Comparison of ENCODE assay signal across 24 mouse cellular contexts in the genomic region with DNA sequence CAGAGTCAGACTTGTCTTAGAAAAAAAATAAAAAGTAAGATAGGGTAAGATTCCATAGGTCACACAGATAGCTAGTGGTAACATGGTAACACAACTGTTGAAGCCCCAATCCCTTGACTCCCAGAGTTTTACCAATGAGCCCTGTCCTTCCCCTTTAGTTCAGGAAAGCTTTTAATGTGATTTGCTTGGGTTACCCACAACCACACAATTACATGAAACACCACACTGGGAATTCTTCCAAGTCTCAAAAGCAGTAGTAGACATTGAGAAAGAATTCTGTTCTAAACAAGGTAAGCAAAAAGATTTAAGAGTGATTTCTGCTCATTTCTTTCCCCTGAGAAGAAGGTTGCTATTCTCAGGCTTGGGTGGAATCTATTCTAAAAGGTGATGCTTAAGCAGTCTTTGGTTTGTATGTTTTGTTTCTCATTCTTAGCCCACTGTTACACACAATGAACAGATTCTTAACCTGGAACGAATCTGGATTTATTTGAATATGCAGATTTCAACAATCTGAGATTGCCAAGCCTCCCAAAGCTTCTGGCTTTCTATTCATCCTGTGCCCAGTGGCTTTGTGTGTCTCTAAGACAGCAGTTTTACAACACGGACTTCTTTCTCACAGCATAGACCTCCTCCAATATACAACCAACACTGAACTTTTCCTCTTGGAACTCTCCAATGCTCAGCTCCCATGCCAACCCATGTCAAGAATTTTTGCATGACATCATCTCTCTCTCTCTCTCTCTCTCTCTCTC. TPM values are rescaled to one million over a fixed set of nuclear protein-coding genes. Genes with fewer than 3 reads are reported as not detected.
A peak's percentile ranks its signal among the peaks of the same experiment; 100 is the strongest.
DNase-seq lines count a peak whose midpoint lies in the region; ATAC-seq and TF ChIP-seq lines count a peak whose summit lies in the region.
"Had no signal": no experiment of that assay in that cellular context is flagged by ENCODE, and none has a peak within 500 bp of the region (broad histone marks: within the 10 kb centered on the region; RNA-seq: fewer than 3 reads in every experiment).

No protein-coding gene starts in this region.

- WGBS in forebrain, embryonic 15.5 days = 19% methylated on average over 2 of the region's 2 CpGs
- 64% methylated on average over 2 of the region's 2 CpGs for WGBS in forebrain, embryonic 11.5 days
- 20% methylated on average over 2 of the region's 2 CpGs for WGBS in forebrain, postnatal 0 days
- WGBS in stomach, postnatal 0 days = 51% methylated on average over 2 of the region's 2 CpGs
- WGBS in cerebellum, adult 2 months = 26% methylated on average over 2 of the region's 2 CpGs

- H3K4me2 ChIP-seq in forebrain, embryonic 15.5 days (replicated peaks) = no peak overlapping the region
- no peak overlapping the region for H3K4me2 ChIP-seq in forebrain, embryonic 11.5 days (ENCODE audit: low read depth, low read length, severe bottlenecking)
- H3K4me2 ChIP-seq in forebrain, postnatal 0 days (ENCODE audit: low read depth) = no peak overlapping the region
- H3K4me2 ChIP-seq in stomach, postnatal 0 days (replicated peaks; ENCODE audit: low read depth) = no peak overlapping the region
- H3K4me2 ChIP-seq: heart, embryonic 11.5 days had no signal

- H3K27me3 ChIP-seq in forebrain, embryonic 15.5 days = no peaks in the 10 kb centered on the region
- H3K27me3 ChIP-seq in forebrain, embryonic 11.5 days (ENCODE audit: control insufficient read depth, insufficient read depth, low read length) = no peaks in the 10 kb centered on the region
- H3K27me3 ChIP-seq in forebrain, postnatal 0 days (ENCODE audit: insufficient read depth, low read length) = no peaks in the 10 kb centered on the region
- no peaks in the 10 kb centered on the region for H3K27me3 ChIP-seq in stomach, postnatal 0 days (ENCODE audit: control insufficient read depth, insufficient read depth, low read length)
- H3K27me3 ChIP-seq in cerebellum, adult 2 months (ENCODE audit: control insufficient read depth, insufficient read depth, low read length) = no peaks in the 10 kb centered on the region

- peak overlapping the region; percentile 80 for H3K27ac ChIP-seq in forebrain, embryonic 15.5 days (replicated peaks)
- no peak overlapping the region for H3K27ac ChIP-seq in forebrain, embryonic 11.5 days (ENCODE audit: low read depth, low read length)
- H3K27ac ChIP-seq in left cerebral cortex, adult 2 months = peak overlapping the region; percentile 28; the same call in 1 of the 2 replicates
- peak overlapping the region; percentile 9; the same call in 1 of the 2 replicates for H3K27ac ChIP-seq in forebrain, postnatal 0 days (ENCODE audit: low read depth, low read length)
- no peak overlapping the region for H3K27ac ChIP-seq in stomach, postnatal 0 days (replicated peaks)
- no peak overlapping the region for H3K27ac ChIP-seq in cerebellum, adult 2 months (ENCODE audit: insufficient read depth, low read length)
- H3K27ac ChIP-seq: limb, embryonic 10.5 days had no signal

- TF ChIP-seq EP300 in stomach, postnatal 0 days (optimal IDR thresholded peaks at IDR 0.05) = no peak

- TF ChIP-seq POLR2A in brain, embryonic 14.5 days (IDR thresholded peaks at IDR 0.05; ENCODE audit: borderline replicate concordance, extremely low read depth, insufficient read depth, insufficient read length, poor library complexity, severe bottlenecking) = no peak
- no peak for TF ChIP-seq POLR2A in cerebellum, adult 2 months (IDR thresholded peaks at IDR 0.05; ENCODE audit: borderline replicate concordance, insufficient read depth, low read length)

- H3K4me3 ChIP-seq in forebrain, embryonic 15.5 days = no peak overlapping the region
- no peak overlapping the region for H3K4me3 ChIP-seq in forebrain, embryonic 11.5 days (ENCODE audit: low read depth, low read length)
- H3K4me3 ChIP-seq in left cerebral cortex, adult 2 months = no peak overlapping the region
- H3K4me3 ChIP-seq in forebrain, postnatal 0 days (ENCODE audit: low read depth, low read length) = no peak overlapping the region
- no peak overlapping the region for H3K4me3 ChIP-seq in stomach, postnatal 0 days (ENCODE audit: low read depth, low read length)
- H3K4me3 ChIP-seq in cerebellum, adult 2 months (replicated peaks; ENCODE audit: insufficient read depth, low read depth, low read length) = no peak overlapping the region
- H3K4me3 ChIP-seq: limb, embryonic 10.5 days; myocyte had no signal

- TF ChIP-seq CTCF in left cerebral cortex, adult 2 months (IDR thresholded peaks at IDR 0.05) = no peak
- TF ChIP-seq CTCF in brain, embryonic 14.5 days (IDR thresholded peaks at IDR 0.05; ENCODE audit: borderline replicate concordance, extremely low read depth, insufficient read depth, insufficient read length) = no peak
- TF ChIP-seq CTCF in forebrain, postnatal 0 days (IDR thresholded peaks at IDR 0.05; ENCODE audit: low read depth) = no peak
- no peak for TF ChIP-seq CTCF in stomach, postnatal 0 days (IDR thresholded peaks at IDR 0.05; ENCODE audit: low read depth)
- TF ChIP-seq CTCF in cerebellum, adult 2 months (IDR thresholded peaks at IDR 0.05; ENCODE audit: borderline replicate concordance, insufficient read depth, low read depth, low read length) = no peak

- H3K9me3 ChIP-seq in forebrain, embryonic 15.5 days = no peaks in the 10 kb centered on the region
- H3K9me3 ChIP-seq in forebrain, embryonic 11.5 days (ENCODE audit: control insufficient read depth, low read length) = no peaks in the 10 kb centered on the region
- H3K9me3 ChIP-seq in forebrain, postnatal 0 days (ENCODE audit: low read length) = no peaks in the 10 kb centered on the region
- H3K9me3 ChIP-seq in stomach, postnatal 0 days (ENCODE audit: control insufficient read depth, low read length) = no peaks in the 10 kb centered on the region
- H3K9me3 ChIP-seq: limb, embryonic 10.5 days had no signal

- no peak for DNase-seq in forebrain, embryonic 11.5 days (ENCODE audit: low spot score)
- DNase-seq in left cerebral cortex, adult 2 months (ENCODE audit: extremely low spot score in 1 of 2, low spot score in 2 of 2) = no peak
- DNase-seq in left cerebral cortex, postnatal 36 days (ENCODE audit: low spot score in 2 of 2) = no peak
- peak; percentile 87 for DNase-seq in brain, embryonic 14.5 days (ENCODE audit: low read depth)
- peak; percentile 52 for DNase-seq in forebrain, postnatal 0 days
- DNase-seq in stomach, postnatal 0 days (ENCODE audit: low spot score) = no peak
- DNase-seq in cerebellum, adult 2 months = no peak
- DNase-seq: adrenal gland, postnatal 25 days; cerebellum, adult 11 months; cerebellum, postnatal 10 days; gastrocnemius, postnatal 10 days; kidney, adult 9 months; kidney, postnatal 25 days; layer of hippocampus, adult 9-11 months; lung, postnatal 4 days; right cerebral cortex, postnatal 14 days had no signal

- intact Hi-C loops in left cerebral cortex, adult 2 months (cut with DNase I) = no loop called here
- intact Hi-C loops in left cerebral cortex, postnatal 36 days (cut with DNase I) = no loop called here

- no peaks in the 10 kb centered on the region for H3K36me3 ChIP-seq in forebrain, embryonic 15.5 days
- no peaks in the 10 kb centered on the region for H3K36me3 ChIP-seq in forebrain, embryonic 11.5 days (ENCODE audit: control insufficient read depth, insufficient read depth, low read length)
- H3K36me3 ChIP-seq in forebrain, postnatal 0 days (ENCODE audit: insufficient read depth) = no peaks in the 10 kb centered on the region
- H3K36me3 ChIP-seq in stomach, postnatal 0 days (ENCODE audit: control insufficient read depth, insufficient read depth, low read length) = no peaks in the 10 kb centered on the region
- H3K36me3 ChIP-seq: limb, embryonic 10.5 days had no signal

- peaks cover 26% of the 10 kb centered on the region for H3K4me1 ChIP-seq in forebrain, embryonic 15.5 days
- no peaks in the 10 kb centered on the region; the same call in 1 of the 2 replicates for H3K4me1 ChIP-seq in forebrain, embryonic 11.5 days (replicated peaks; ENCODE audit: control insufficient read depth, insufficient read depth, low read length)
- H3K4me1 ChIP-seq in forebrain, postnatal 0 days (ENCODE audit: insufficient read depth) = peaks cover 15% of the 10 kb centered on the region
- H3K4me1 ChIP-seq in stomach, postnatal 0 days (replicated peaks; ENCODE audit: control insufficient read depth, insufficient read depth) = no peaks in the 10 kb centered on the region
- H3K4me1 ChIP-seq in cerebellum, adult 2 months (ENCODE audit: control insufficient read depth, insufficient read depth, low read length) = no peaks in the 10 kb centered on the region

- peak; percentile 59 for ATAC-seq in forebrain, embryonic 15.5 days (replicated peaks)
- ATAC-seq in forebrain, embryonic 11.5 days (replicated peaks; ENCODE audit: low FRiP score) = no peak
- ATAC-seq in forebrain, postnatal 0 days = peak; percentile 72
- no peak for ATAC-seq in stomach, postnatal 0 days (ENCODE audit: low FRiP score, low TSS enrichment)
- ATAC-seq: intestine, embryonic 16.5 days had no signal

- no peak overlapping the region for H3K9ac ChIP-seq in forebrain, embryonic 15.5 days (replicated peaks)
- no peak overlapping the region for H3K9ac ChIP-seq in forebrain, embryonic 11.5 days (ENCODE audit: low read length)
- H3K9ac ChIP-seq in forebrain, postnatal 0 days = no peak overlapping the region
- H3K9ac ChIP-seq in stomach, postnatal 0 days (ENCODE audit: low read length) = no peak overlapping the region

RNA-seq across cellular contexts. Expression of a gene that starts 5.1 kb away (rescaled TPM):
- polyA plus RNA-seq in forebrain, embryonic 15.5 days (2015; fragmentation: Nextera tagmentation; extraction: Ambion mirVana) = 671 and 696 TPM in 2 replicates
- 341 and 350 TPM in 2 replicates for polyA plus RNA-seq in forebrain, embryonic 11.5 days (2014; fragmentation: Nextera tagmentation; extraction: Ambion mirVana)
- 100 to 1,000 TPM; 241 to 261 TPM for total RNA-seq in left cerebral cortex, adult 2 months (2021)
- total RNA-seq in left cerebral cortex, postnatal 36 days (2021) = 100 to 1,000 TPM; 265 to 298 TPM
- 326 and 357 TPM in 2 replicates for polyA plus RNA-seq in brain, embryonic 14.5 days (2012; rRNA removed)
- 586 and 786 TPM in 2 replicates for total RNA-seq in forebrain, postnatal 0 days (2014; rRNA removed)
- 644 and 657 TPM in 2 replicates for polyA plus RNA-seq in forebrain, postnatal 0 days (2015; fragmentation: Nextera tagmentation; extraction: Ambion mirVana)
- 6.8 and 9.0 TPM in 2 replicates for polyA plus RNA-seq in stomach, postnatal 0 days (2015; fragmentation: Nextera tagmentation; extraction: Ambion mirVana)
- polyA plus RNA-seq in cerebellum, adult 2 months (2012; rRNA removed) = 451 and 465 TPM in 2 replicates
- total RNA-seq: granulocyte monocyte progenitor cell, adult 5-6 weeks; megakaryocyte-erythroid progenitor cell, adult 5-6 weeks had no signal
- polyA plus RNA-seq: liver, adult 2 months had no signal

RNA-seq across cellular contexts. Expression of a gene that starts 29.6 kb away (rescaled TPM):
- 117 and 126 TPM in 2 replicates for polyA plus RNA-seq in forebrain, embryonic 15.5 days (2015; fragmentation: Nextera tagmentation; extraction: Ambion mirVana)
- 89.8 and 95.9 TPM in 2 replicates for polyA plus RNA-seq in forebrain, embryonic 11.5 days (2014; fragmentation: Nextera tagmentation; extraction: Ambion mirVana)
- total RNA-seq in left cerebral cortex, adult 2 months (2021) = 100 to 1,000 TPM; 109 to 111 TPM
- total RNA-seq in left cerebral cortex, postnatal 36 days (2021) = 100 to 1,000 TPM; 116 to 120 TPM
- polyA plus RNA-seq in brain, embryonic 14.5 days (2012; rRNA removed) = 117 and 122 TPM in 2 replicates
- total RNA-seq in forebrain, postnatal 0 days (2014; rRNA removed) = 93.8 and 103 TPM in 2 replicates
- polyA plus RNA-seq in forebrain, postnatal 0 days (2015; fragmentation: Nextera tagmentation; extraction: Ambion mirVana) = 101 and 112 TPM in 2 replicates
- 77.3 and 82.5 TPM in 2 replicates for polyA plus RNA-seq in stomach, postnatal 0 days (2015; fragmentation: Nextera tagmentation; extraction: Ambion mirVana)
- 112 and 113 TPM in 2 replicates for polyA plus RNA-seq in cerebellum, adult 2 months (2012; rRNA removed)

RNA-seq across cellular contexts. Expression of a gene that starts 59.3 kb away (rescaled TPM):
- polyA plus RNA-seq in forebrain, embryonic 15.5 days (2015; fragmentation: Nextera tagmentation; extraction: Ambion mirVana) = 102 and 106 TPM in 2 replicates
- polyA plus RNA-seq in forebrain, embryonic 11.5 days (2014; fragmentation: Nextera tagmentation; extraction: Ambion mirVana) = 158 and 163 TPM in 2 replicates
- 10 to 100 TPM; 70.3 to 77.2 TPM for total RNA-seq in left cerebral cortex, adult 2 months (2021)
- total RNA-seq in left cerebral cortex, postnatal 36 days (2021) = 10 to 100 TPM; 62.9 to 70.7 TPM
- polyA plus RNA-seq in brain, embryonic 14.5 days (2012; rRNA removed) = 86.6 and 96.4 TPM in 2 replicates
- total RNA-seq in forebrain, postnatal 0 days (2014; rRNA removed) = 39.2 and 53.9 TPM in 2 replicates
- 46.8 and 67.5 TPM in 2 replicates for polyA plus RNA-seq in forebrain, postnatal 0 days (2015; fragmentation: Nextera tagmentation; extraction: Ambion mirVana)
- 177 and 193 TPM in 2 replicates for polyA plus RNA-seq in stomach, postnatal 0 days (2015; fragmentation: Nextera tagmentation; extraction: Ambion mirVana)
- 47.4 and 61.2 TPM in 2 replicates for polyA plus RNA-seq in cerebellum, adult 2 months (2012; rRNA removed)

Comparison
In these comparisons a context has a peak if more than half of its experiments do, and no peak if none do; other contexts are left out.
1. ATAC-seq: peak in forebrain, embryonic 15.5 days (single experiment) and forebrain, postnatal 0 days (single experiment); none in forebrain, embryonic 11.5 days (single experiment) and stomach, postnatal 0 days (single experiment).
2. H3K27ac ChIP-seq: peak in forebrain, embryonic 15.5 days (single experiment), left cerebral cortex, adult 2 months (single experiment) and forebrain, postnatal 0 days (single experiment); none in forebrain, embryonic 11.5 days (single experiment), stomach, postnatal 0 days (single experiment) and cerebellum, adult 2 months (single experiment).
3. DNase-seq: peak in brain, embryonic 14.5 days (single experiment) and forebrain, postnatal 0 days (single experiment); none in forebrain, embryonic 11.5 days (single experiment), left cerebral cortex, adult 2 months (0 of 2), left cerebral cortex, postnatal 36 days (0 of 2), stomach, postnatal 0 days (single experiment) and cerebellum, adult 2 months (0 of 2).
4. RNA of a gene that starts 5.1 kb away (polyA plus RNA-seq): 671 to 696 TPM in forebrain, embryonic 15.5 days, 644 to 657 TPM in forebrain, postnatal 0 days, 451 to 465 TPM in cerebellum, adult 2 months, 341 to 350 TPM in forebrain, embryonic 11.5 days and 326 to 357 TPM in brain, embryonic 14.5 days; 6.8 to 9.0 TPM in stomach, postnatal 0 days; every median in the first group is over 10 times any median in the second.